Comparison of ENCODE assay signal across 8 mouse cellular contexts in the genomic region with DNA sequence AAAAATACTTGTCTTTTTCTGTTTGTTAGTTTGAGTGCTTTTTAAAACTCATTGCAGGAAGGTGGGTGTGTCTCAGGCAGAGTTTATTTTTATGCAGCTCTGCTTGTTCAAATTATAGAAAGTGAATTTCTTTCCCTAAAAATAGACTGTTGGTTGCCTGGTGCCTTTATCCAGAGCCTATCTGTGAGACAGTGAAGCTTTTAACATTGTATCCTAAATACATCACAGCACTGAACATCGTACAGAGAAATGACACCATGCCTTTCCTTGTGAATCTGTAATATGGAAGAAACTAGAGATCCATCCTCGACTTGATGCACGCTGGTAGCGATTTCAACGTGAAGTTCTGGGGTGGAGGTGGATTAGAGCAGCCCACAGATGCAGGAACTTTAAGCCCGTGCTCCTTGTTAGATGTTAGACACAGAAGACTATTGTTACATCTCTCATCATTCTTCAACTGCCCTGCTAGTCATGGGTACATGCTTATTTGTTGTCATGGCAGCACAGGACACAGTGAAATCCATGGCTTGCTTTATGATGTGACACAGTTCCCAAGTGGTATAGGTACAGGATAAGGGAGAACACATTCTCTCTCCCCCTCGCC. TPM values are rescaled to one million over a fixed set of nuclear protein-coding genes. Genes with fewer than 3 reads are reported as not detected.
DNase-seq lines count a peak whose midpoint lies in the region; ATAC-seq lines count a peak whose summit lies in the region.

No protein-coding gene starts in this region.

- intact Hi-C loops in left cerebral cortex, postnatal 4 days (cut with DNase I) = no loop called here

- peak; percentile 47 for DNase-seq in left cerebral cortex, adult 11 months (ENCODE audit: low spot score)
- DNase-seq in left cerebral cortex, postnatal 4 days = no peak
- peak; percentile 60 to 67 for DNase-seq in frontal cortex, adult 2 months (ENCODE audit: extremely low spot score in 1 of 2, low spot score in 1 of 2)
- peak; percentile 21 to 45 for DNase-seq in left cerebral cortex, adult 8-10 months (ENCODE audit: low spot score in 2 of 2)
- DNase-seq in right cerebral cortex, adult 2 months (ENCODE audit: low spot score in 2 of 2) = peak; percentile 46 to 71
- no peak for DNase-seq in cerebellum, adult 9-11 months
- no peak for DNase-seq in kidney, postnatal 14 days

- ATAC-seq in cerebellum, adult (ENCODE audit: insufficient number of reproducible peaks, low FRiP score, low TSS enrichment) = no peak

RNA-seq across cellular contexts. Expression of gene Fam198b, which starts 45.9 kb away (rescaled TPM):
- 1 to 10 TPM; 3.4 to 4.1 TPM for total RNA-seq in left cerebral cortex, postnatal 4 days (2021)
- 2.4 and 3.0 TPM in 2 replicates for polyA plus RNA-seq in frontal cortex, adult 2 months (2012; rRNA removed)
- total RNA-seq in left cerebral cortex, adult 8-10 months (2022) = 1 to 10 TPM; 5.8 to 8.0 (median 6.4) TPM

Comparison
In these comparisons a context has a peak if more than half of its experiments do, and no peak if none do; other contexts are left out.
1. DNase-seq: peak in left cerebral cortex, adult 11 months (single experiment), frontal cortex, adult 2 months (2 of 2), left cerebral cortex, adult 8-10 months (2 of 2) and right cerebral cortex, adult 2 months (2 of 2); none in left cerebral cortex, postnatal 4 days (single experiment), cerebellum, adult 9-11 months (single experiment) and kidney, postnatal 14 days (single experiment).